Mouse (Mus musculus): ENCODE results near the gene Dok5.

Dok5 gene

GRCm38 (mm10) chr2:170731632-170732561, at the start of gene Dok5:
Gene Dok5 (plus strand): TSS chr2:170731807.
- peak; percentile 69 for DNase-seq (ENCODE audit: low spot score)

GRCm38 (mm10) chr2:170683385-170683784, 48.2 kb upstream of the Dok5 start:
- no peak for DNase-seq (ENCODE audit: low spot score)

GRCm38 (mm10) chr2:170695071-170695936, 36.3 kb upstream of the Dok5 start:
- DNase-seq (ENCODE audit: low spot score): no peak

DNA sequence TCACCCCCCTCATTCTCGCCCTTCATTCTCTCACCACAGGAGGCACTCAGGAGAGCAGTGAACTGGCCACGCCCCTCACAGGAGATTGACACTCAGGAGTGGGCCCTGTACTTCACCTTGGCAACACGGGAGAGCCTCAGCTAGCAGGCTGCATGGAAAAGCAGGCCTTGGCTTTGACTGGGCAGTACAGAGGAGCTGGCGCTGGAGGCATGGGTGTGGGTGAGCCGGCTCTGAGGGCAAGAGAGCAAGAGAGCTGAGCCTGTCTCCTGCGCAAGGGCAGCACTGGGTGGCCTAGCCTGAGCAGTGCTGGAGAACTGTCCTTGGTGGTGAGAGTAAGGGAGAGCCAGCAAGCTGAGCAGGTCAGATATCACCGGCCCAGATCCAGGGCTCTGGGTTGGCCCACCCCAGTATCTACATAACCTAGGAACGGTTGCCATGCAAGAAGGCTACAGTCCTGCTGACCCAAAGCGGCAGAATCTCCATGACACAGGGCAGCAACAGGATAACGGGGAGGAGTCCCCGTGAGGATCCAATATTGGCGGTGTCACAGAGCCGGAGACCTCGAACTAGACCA, 35.6 kb upstream of the Dok5 start:
- no peak for DNase-seq (ENCODE audit: low spot score)

DNA sequence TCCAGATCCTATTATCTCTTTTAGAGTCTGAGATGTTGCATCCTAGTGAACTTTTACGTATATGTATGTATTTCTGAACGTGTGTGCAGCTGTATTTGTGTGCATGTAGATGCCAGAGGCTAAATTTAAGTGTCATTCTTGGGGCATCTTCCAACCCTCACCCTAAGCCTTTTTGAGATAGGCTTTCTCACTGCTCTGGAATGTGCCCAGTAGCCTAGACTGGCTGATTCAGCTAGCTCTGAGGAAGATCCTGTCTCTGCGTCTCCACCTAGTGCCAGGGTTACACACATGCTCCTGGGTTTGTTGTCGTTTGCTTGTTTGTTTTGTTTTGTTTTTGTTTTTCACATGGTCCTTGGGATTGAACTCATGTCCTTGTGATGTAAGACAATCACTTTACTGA, 31.1 kb upstream of the Dok5 start:
- no peak for DNase-seq (ENCODE audit: low spot score)

DNA sequence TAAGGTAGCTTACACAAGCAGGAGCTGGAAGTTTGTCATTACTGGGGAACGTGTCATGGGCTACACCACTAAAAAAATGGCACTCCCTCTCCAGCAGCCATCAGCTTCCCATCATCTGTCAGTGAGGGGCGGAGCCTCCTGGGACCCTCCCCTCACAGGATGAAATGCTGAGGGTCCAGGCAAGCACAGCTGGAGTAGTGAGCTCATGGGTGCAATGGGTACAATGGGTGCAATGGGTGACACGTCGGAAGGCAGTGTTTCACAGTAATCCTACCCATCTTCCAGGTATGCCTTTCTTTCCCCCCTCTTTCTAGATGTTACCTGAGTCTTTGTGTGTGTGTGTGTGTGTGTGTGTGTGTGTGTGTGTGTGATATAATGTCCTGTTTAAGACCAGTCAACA, 25.1 kb upstream of the Dok5 start:
- DNase-seq (ENCODE audit: low spot score): no peak

- no peak for DNase-seq (ENCODE audit: low spot score)
Measured at GRCm38 (mm10) chr2:170707672-170708071, 23.9 kb upstream of the Dok5 start.

GRCm38 (mm10) chr2:170708901-170709300, 22.7 kb upstream of the Dok5 start:
- no peak for DNase-seq (ENCODE audit: low spot score)

DNA sequence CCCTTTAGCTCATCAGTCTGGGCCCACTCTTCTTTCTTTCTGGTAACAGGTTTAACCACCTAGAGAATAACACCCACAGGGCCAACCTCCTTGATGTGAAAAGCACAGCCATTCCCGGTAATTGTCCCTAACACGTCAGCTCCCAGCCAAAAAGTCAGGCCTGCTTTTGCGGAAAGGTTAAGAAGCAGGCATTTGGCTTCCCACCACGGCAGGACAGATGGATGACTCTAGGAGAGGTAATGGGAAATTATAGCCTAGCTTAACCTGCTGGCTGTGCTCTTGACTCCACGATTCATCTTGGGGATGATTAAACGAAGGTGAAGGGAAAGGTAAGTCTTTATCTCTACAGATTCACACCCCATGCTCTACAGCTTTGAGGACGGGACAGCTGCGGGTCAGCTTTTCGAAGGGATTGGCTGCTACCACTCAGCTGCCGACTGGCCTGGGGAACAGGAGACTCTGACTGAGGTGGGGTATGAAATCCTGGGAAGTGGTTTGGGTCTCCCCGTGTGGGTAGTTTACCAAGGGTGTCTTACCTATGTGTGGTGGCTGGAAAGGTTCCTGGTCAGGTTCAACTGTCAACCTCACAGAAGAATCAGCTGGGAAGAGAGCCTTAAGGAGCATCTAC, 18.8 kb upstream of the Dok5 start:
- DNase-seq (ENCODE audit: low spot score): no peak

- DNase-seq (ENCODE audit: low spot score): no peak
Measured at GRCm38 (mm10) chr2:170720386-170720785, 11.2 kb upstream of the Dok5 start.

GRCm38 (mm10) chr2:170724136-170724535, 7.5 kb upstream of the Dok5 start:
- no peak for DNase-seq (ENCODE audit: low spot score)

- no peak for DNase-seq (ENCODE audit: low spot score)
Measured at GRCm38 (mm10) chr2:170724716-170725115, 6.9 kb upstream of the Dok5 start.

DNA sequence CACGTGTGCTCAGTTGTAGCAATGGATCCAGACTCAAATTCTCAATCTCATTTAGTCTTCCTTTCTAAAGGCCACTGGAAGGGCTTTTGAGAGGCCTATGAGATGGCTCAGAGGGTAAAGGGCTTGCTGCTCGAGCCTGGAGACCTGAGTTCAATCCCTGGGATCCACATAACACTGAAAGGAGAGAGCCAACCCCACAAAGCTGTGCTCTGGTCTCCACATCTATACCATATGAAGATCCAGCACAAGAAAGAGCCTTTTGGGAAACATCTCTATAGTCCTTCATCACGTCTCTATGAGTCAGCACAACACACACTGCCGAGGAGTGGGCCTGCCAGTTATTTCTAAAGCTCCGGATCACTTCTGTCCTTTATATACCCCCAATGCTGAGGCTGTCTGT, 5.8 kb upstream of the Dok5 start:
- no peak for DNase-seq (ENCODE audit: low spot score)

DNA sequence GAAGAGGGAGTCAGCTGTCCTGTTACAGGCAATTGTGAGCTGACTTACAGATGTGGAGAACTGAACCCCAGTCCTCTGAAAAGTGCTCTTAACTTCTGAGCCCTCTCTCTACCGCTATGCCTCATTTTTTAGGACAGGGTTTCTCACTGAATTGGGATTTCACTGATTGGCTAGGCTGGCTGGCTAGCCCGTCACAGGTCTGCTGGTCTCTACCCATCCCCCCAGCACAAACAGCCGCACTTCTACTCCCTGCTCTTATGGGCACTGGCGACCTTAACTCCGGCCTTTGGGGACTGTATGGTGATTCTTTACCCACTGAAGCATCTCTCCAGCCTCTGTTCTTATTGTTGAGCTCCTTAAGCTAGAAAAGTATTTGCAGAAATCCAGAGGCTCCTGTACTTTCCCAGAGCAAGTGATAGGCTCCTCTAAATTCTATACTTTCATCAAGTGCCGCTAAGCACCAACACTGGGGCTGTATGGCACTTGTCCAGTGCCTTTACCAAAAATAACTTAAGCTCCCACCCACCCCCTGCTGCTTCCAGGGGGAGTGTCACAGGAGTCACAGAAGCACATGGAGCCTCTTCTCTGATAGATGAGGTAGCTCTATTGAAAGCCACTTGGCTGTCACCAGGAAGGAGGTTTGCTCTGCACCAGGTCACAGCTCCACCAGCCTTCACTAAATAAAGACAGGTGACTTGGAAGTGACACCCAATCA, 4.5 kb upstream of the Dok5 start:
- no peak for DNase-seq (ENCODE audit: low spot score)

- DNase-seq (ENCODE audit: low spot score): no peak
Measured at GRCm38 (mm10) chr2:170728864-170729263, 2.7 kb upstream of the Dok5 start.

DNA sequence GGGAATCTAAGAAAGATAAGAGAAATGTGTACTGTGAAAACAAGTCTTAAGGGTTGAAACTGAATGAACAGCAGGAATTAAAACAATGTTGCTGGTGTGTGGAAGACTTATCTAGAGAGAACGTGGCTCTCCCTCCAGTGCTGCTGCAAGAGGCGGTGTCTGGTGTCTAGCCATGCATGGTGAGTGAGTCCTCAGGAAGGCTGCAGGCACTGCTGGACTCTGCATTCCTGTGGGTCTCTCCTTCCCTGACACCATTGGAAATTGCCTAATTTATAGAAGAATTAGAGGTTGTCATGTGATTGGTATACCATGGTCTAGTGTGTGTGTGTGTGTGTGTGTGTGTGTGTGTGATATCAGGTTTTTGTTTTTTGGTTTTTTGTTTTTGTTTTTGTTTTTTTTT, 1.9 kb upstream of the Dok5 start:
- no peak for DNase-seq (ENCODE audit: low spot score)

- no peak for DNase-seq (ENCODE audit: low spot score)
Measured at GRCm38 (mm10) chr2:170730136-170730535, 1.5 kb upstream of the Dok5 start.

DNA sequence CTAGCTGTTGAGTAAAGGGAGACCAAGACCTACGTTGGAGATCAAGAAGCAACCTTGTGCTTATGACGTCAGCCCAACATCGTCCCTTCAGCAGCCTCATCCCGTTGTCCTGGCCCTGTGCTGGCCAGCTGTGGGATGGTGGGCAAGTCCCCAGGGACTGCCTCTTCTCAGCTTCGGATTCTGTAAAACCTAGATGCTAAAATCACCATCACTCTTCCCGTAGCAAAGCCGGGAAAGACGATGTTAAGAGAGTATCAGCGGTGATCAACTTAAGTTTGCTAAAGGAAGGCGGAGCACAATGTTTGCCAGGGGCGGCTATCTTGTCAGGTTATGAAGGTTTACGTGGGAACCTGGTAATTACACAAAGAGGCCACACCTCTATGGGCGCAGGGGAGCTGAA, 826 bp upstream of the Dok5 start:
- DNase-seq (ENCODE audit: low spot score): no peak

DNA sequence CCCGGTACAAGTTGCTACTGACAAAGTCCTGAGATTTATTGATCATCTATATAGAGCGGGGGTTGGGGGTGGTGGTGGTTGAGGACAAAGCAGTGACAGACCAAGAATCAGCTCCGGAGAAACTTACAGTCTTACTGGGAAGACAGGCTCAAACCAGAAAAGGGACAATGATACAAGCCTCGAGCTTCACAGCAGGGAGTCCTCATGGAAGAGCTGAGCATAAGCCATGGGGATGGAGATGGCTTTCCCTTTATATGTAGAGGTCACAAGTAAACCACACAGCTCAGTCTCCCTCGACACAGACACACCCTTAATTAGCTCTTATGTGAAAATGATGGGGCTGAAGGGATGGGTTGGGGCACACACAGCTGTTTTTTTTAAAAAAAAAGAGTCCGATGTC, 402 bp upstream of the Dok5 start:
- no peak for DNase-seq (ENCODE audit: low spot score)

DNA sequence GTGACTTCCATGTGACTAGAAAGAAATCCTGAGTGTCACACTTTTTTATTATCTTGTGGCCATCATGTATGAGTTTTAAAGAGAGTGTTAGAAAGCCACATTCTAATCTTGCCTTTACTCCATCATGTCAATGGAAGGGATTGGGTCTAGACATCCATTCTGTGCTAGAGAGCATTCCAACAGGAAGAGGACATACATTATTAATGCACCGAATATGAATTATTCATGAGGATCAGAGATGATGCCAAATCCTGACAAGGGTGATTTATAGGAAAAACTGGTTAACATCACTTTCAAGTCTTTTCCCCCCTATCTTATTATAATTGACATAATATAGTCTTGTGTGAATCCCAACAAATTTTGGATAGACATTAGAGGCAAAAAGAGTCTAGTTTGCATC, 2.1 kb downstream of the Dok5 start:
- no peak for DNase-seq (ENCODE audit: low spot score)

GRCm38 (mm10) chr2:170734446-170734845, 2.8 kb downstream of the Dok5 start:
- no peak for DNase-seq (ENCODE audit: low spot score)

DNA sequence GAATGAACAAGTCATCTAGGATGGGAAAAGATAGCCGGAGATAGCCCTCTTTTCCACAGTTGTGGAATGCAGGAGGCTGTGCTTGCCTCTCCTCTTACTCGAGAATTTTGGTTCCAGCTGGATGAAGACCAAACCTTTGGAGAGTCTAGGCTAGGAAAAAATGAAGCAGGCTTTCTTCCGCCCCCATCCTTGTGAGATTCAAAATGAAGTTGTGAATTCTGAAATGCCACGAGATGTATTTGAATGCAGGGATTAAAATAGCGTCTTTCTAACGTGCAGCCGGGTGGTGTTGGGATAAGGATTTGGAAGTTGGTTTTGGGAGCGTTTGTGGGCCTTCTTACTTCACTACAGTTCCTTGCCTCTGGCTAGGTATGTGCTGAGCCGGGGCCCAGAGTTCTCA, 6.8 kb downstream of the Dok5 start:
- DNase-seq (ENCODE audit: low spot score): no peak
